8 mouse cellular contexts compared by ENCODE assay signal in genomic region chr6:91842897-91843627, GRCm38 (mm10). TPM values are rescaled to one million over a fixed set of nuclear protein-coding genes. Genes with fewer than 3 reads are reported as not detected.
DNase-seq lines count a peak whose midpoint lies in the region; ATAC-seq lines count a peak whose summit lies in the region.

No protein-coding gene starts in this region.

- H3K9me3 ChIP-seq in kidney, embryonic 14.5 days (ENCODE audit: control insufficient read depth, low read length) = no peaks in the 10 kb centered on the region
- H3K9me3 ChIP-seq in heart, embryonic 15.5 days (replicated peaks) = no peaks in the 10 kb centered on the region
- H3K9me3 ChIP-seq in midbrain, embryonic 11.5 days (ENCODE audit: control insufficient read depth, low read length) = no peaks in the 10 kb centered on the region

- H3K27me3 ChIP-seq in kidney, embryonic 14.5 days (ENCODE audit: control insufficient read depth, insufficient read depth, low read length) = peaks cover 73% of the 10 kb centered on the region
- H3K27me3 ChIP-seq in heart, embryonic 15.5 days = peaks cover 88% of the 10 kb centered on the region
- peaks cover 28% of the 10 kb centered on the region for H3K27me3 ChIP-seq in midbrain, embryonic 11.5 days (ENCODE audit: control insufficient read depth, insufficient read depth, low read length)

- 2% methylated on average over 46 of the region's 46 CpGs for WGBS in kidney, embryonic 14.5 days
- 2% methylated on average over 44 of the region's 46 CpGs for WGBS in heart, embryonic 15.5 days
- 3% methylated on average over 44 of the region's 46 CpGs for WGBS in midbrain, embryonic 11.5 days

- H3K4me3 ChIP-seq in kidney, embryonic 14.5 days (ENCODE audit: low read length) = peak overlapping the region; percentile 45
- peak overlapping the region; percentile 17 for H3K4me3 ChIP-seq in brown adipose tissue, adult 24 weeks (ENCODE audit: insufficient read depth, low read depth, low read length)
- peak overlapping the region; percentile 52 for H3K4me3 ChIP-seq in heart, embryonic 15.5 days
- peak overlapping the region; percentile 55 for H3K4me3 ChIP-seq in midbrain, embryonic 11.5 days (ENCODE audit: low read depth, low read length)

- intact Hi-C loops in left cerebral cortex, postnatal 4 days (cut with DNase I) = no loop called here

- no peak overlapping the region for H3K27ac ChIP-seq in kidney, embryonic 14.5 days (ENCODE audit: low read depth, low read length)
- H3K27ac ChIP-seq in brown adipose tissue, adult 24 weeks (replicated peaks; ENCODE audit: low read depth, low read length) = no peak overlapping the region
- no peak overlapping the region for H3K27ac ChIP-seq in heart, embryonic 15.5 days
- H3K27ac ChIP-seq in midbrain, embryonic 11.5 days (ENCODE audit: low read depth, low read length) = no peak overlapping the region

- peak overlapping the region; percentile 87 for H3K4me2 ChIP-seq in kidney, embryonic 14.5 days (replicated peaks; ENCODE audit: low read depth, low read length)
- peak overlapping the region; percentile 92 for H3K4me2 ChIP-seq in heart, embryonic 15.5 days
- H3K4me2 ChIP-seq in midbrain, embryonic 11.5 days = peak overlapping the region; percentile 94

- 0 out of 2 replicates have a peak, but pooled peaks cover 6% of the 10 kb centered on the region for H3K4me1 ChIP-seq in kidney, embryonic 14.5 days (ENCODE audit: control insufficient read depth, insufficient read depth, low read length)
- no peaks in the 10 kb centered on the region for H3K4me1 ChIP-seq in brown adipose tissue, adult 24 weeks (ENCODE audit: control insufficient read depth, insufficient read depth, insufficient read length, low read length)
- peaks cover 10% of the 10 kb centered on the region for H3K4me1 ChIP-seq in heart, embryonic 15.5 days (replicated peaks)
- H3K4me1 ChIP-seq in midbrain, embryonic 11.5 days (ENCODE audit: control insufficient read depth, insufficient read depth, low read length) = peaks cover 16% of the 10 kb centered on the region

- no peak for DNase-seq in kidney, adult 8-10 months
- peak; percentile 92 for DNase-seq in midbrain, embryonic 11.5 days (ENCODE audit: low spot score, missing footprints)
- no peak for DNase-seq in frontal cortex, postnatal 14 days (ENCODE audit: low spot score in 2 of 2)
- DNase-seq in spleen, postnatal 14 days (ENCODE audit: low spot score in 2 of 2) = no peak
- DNase-seq in left cerebral cortex, postnatal 4 days = no peak

- no peak for ATAC-seq in kidney, embryonic 14.5 days (ENCODE audit: low FRiP score, low TSS enrichment)
- no peak for ATAC-seq in heart, embryonic 15.5 days (replicated peaks; ENCODE audit: insufficient number of reproducible peaks, insufficient read depth, low FRiP score, low read depth)
- ATAC-seq in midbrain, embryonic 11.5 days (ENCODE audit: low FRiP score) = peak; percentile 31

- H3K9ac ChIP-seq in kidney, embryonic 14.5 days (ENCODE audit: low read depth, low read length) = peak overlapping the region; percentile 35; the same call in 1 of the 2 replicates
- no peak overlapping the region for H3K9ac ChIP-seq in heart, embryonic 15.5 days
- peak overlapping the region; percentile 53 for H3K9ac ChIP-seq in midbrain, embryonic 11.5 days (ENCODE audit: low read length)

- no peaks in the 10 kb centered on the region for H3K36me3 ChIP-seq in kidney, embryonic 14.5 days (ENCODE audit: control insufficient read depth, insufficient read depth, low read length)
- no peaks in the 10 kb centered on the region for H3K36me3 ChIP-seq in heart, embryonic 15.5 days
- no peaks in the 10 kb centered on the region for H3K36me3 ChIP-seq in midbrain, embryonic 11.5 days (ENCODE audit: control insufficient read depth, insufficient read depth, low read length)

RNA-seq across cellular contexts. Expression of gene Grip2, which starts 16.0 kb away (rescaled TPM):
- polyA plus RNA-seq in kidney, embryonic 14.5 days (2014; fragmentation: Nextera tagmentation; extraction: Ambion mirVana) = 0.06 and 0.20 TPM in 2 replicates
- polyA plus RNA-seq in brown adipose tissue, adult 24 weeks (2012; ENCODE audit: insufficient read depth, insufficient read length, missing spikeins) = 0.48 TPM in 1 of 2 replicates, not detected in the other
- 7.9 and 9.6 TPM in 2 replicates for polyA plus RNA-seq in heart, embryonic 15.5 days (2015; fragmentation: Nextera tagmentation; extraction: Ambion mirVana)
- 0.46 and 0.76 TPM in 2 replicates for polyA plus RNA-seq in midbrain, embryonic 11.5 days (2014; fragmentation: Nextera tagmentation; extraction: Ambion mirVana)
- total RNA-seq in left cerebral cortex, postnatal 4 days (2021) = 10 to 100 TPM; 45.4 to 47.0 TPM

RNA-seq across cellular contexts. Expression of gene Ccdc174, which starts 34.8 kb away (rescaled TPM):
- polyA plus RNA-seq in kidney, embryonic 14.5 days (2014; fragmentation: Nextera tagmentation; extraction: Ambion mirVana) = 33.4 and 40.5 TPM in 2 replicates
- polyA plus RNA-seq in brown adipose tissue, adult 24 weeks (2012; ENCODE audit: insufficient read depth, insufficient read length, missing spikeins) = 16.1 and 16.5 TPM in 2 replicates
- 20.4 and 25.0 TPM in 2 replicates for polyA plus RNA-seq in heart, embryonic 15.5 days (2015; fragmentation: Nextera tagmentation; extraction: Ambion mirVana)
- 50.2 and 52.8 TPM in 2 replicates for polyA plus RNA-seq in midbrain, embryonic 11.5 days (2014; fragmentation: Nextera tagmentation; extraction: Ambion mirVana)
- total RNA-seq in left cerebral cortex, postnatal 4 days (2021) = 10 to 100 TPM; 24.2 to 24.7 TPM

RNA-seq across cellular contexts. Expression of gene 4930590J08Rik, which starts 59.5 kb away (rescaled TPM):
- 0.23 and 0.69 TPM in 2 replicates for polyA plus RNA-seq in kidney, embryonic 14.5 days (2014; fragmentation: Nextera tagmentation; extraction: Ambion mirVana)
- polyA plus RNA-seq in brown adipose tissue, adult 24 weeks (2012; ENCODE audit: insufficient read depth, insufficient read length, missing spikeins) = not detected in 2 replicates
- polyA plus RNA-seq in heart, embryonic 15.5 days (2015; fragmentation: Nextera tagmentation; extraction: Ambion mirVana) = 0.19 and 0.31 TPM in 2 replicates
- polyA plus RNA-seq in midbrain, embryonic 11.5 days (2014; fragmentation: Nextera tagmentation; extraction: Ambion mirVana) = 0.45 and 0.62 TPM in 2 replicates
- total RNA-seq in left cerebral cortex, postnatal 4 days (2021) = 1 to 10 TPM; 2.6 to 3.0 TPM
